Mouse (Mus musculus) MEL (cell line): ENCODE data around the gene Olfr391-ps. TPM values are rescaled to one million over a fixed set of nuclear protein-coding genes. Genes with fewer than 3 reads are reported as not detected.

Experiments
- DNase-seq: peaks from one replicate; pipeline ENCODE4 v3.0.0; 2011; ENCODE audit warnings: low read depth, low spot score
- H3K27ac ChIP-seq: 2 replicates; pipeline ENCODE4 v1.5.1; 2012; ENCODE audit warnings: low read depth, mild to moderate bottlenecking, control low read depth, low read length, moderate library complexity; ENCODE audit not compliant: control insufficient read depth
- H3K27me3 ChIP-seq, 2 experiments: fragments of 150-350 bp in 1 of 2; sonication (generic) in 1 of 2; 2 replicates each; pipeline ENCODE4 v1.6.1; 2012; ENCODE audit warnings: low read length in 2 of 2, mild to moderate bottlenecking in 2 of 2, improper control_type of control experiment in 1 of 2, moderate library complexity in 1 of 2; ENCODE audit not compliant: insufficient read depth in 2 of 2, control insufficient read depth in 1 of 2
- H3K36me3 ChIP-seq, 2 experiments: 2 replicates each; pipeline ENCODE4 v1.6.1; 2012 to 2014; ENCODE audit warnings: low read length in 2 of 2, improper control_type of control experiment in 1 of 2, inconsistent platforms in 1 of 2, mild to moderate bottlenecking in 1 of 2; ENCODE audit not compliant: insufficient read depth in 2 of 2, control insufficient read depth in 1 of 2
- H3K4me1 ChIP-seq, 2 experiments: fragments of 150-350 bp in 1 of 2; sonication (generic) in 1 of 2; 2 replicates each; pipeline ENCODE4 v1.6.1; 2012; ENCODE audit warnings: low read length in 2 of 2, improper control_type of control experiment in 1 of 2, mild to moderate bottlenecking in 1 of 2; ENCODE audit not compliant: insufficient read depth in 2 of 2, control insufficient read depth in 1 of 2
- H3K4me3 ChIP-seq, 2 experiments: fragments of 150-350 bp in 1 of 2; sonication (generic) in 1 of 2; 2 replicates each; pipeline ENCODE4 v1.5.1; 2012; ENCODE audit warnings: low read depth in 2 of 2, low read length in 2 of 2, mild to moderate bottlenecking in 2 of 2, moderate library complexity in 2 of 2, control low read depth in 1 of 2, improper control_type of control experiment in 1 of 2; ENCODE audit not compliant: control insufficient read depth in 1 of 2, insufficient read depth in 1 of 2
- H3K79me2 ChIP-seq: 2 replicates; pipeline ENCODE4 v1.6.1; 2012; ENCODE audit warnings: mild to moderate bottlenecking, low read length, moderate library complexity; ENCODE audit not compliant: control insufficient read depth, poor library complexity, insufficient read depth
- H3K9ac ChIP-seq: 2 replicates; pipeline ENCODE4 v1.6.1; 2012; ENCODE audit warnings: low read depth, mild to moderate bottlenecking, control low read depth, low read length, moderate library complexity; ENCODE audit not compliant: control insufficient read depth, poor library complexity, severe bottlenecking
- H3K9me3 ChIP-seq: fragments of 150-350 bp; sonication (generic); replicated peaks from 2 replicates; pipeline ENCODE4 v1.6.1; 2012; ENCODE audit warnings: mild to moderate bottlenecking, low read length, improper control_type of control experiment, moderate library complexity; ENCODE audit not compliant: insufficient read depth
- ELF1 ChIP-seq: IDR thresholded peaks from 2 replicates; pipeline ENCODE4 v1.6.1; 2014; ENCODE audit warnings: low read depth, mild to moderate bottlenecking, inconsistent platforms, low read length, improper control_type of control experiment, moderate library complexity
- ETS1 ChIP-seq: IDR thresholded peaks from 2 replicates; pipeline ENCODE4 v1.6.1; 2012; ENCODE audit warnings: low read depth, mild to moderate bottlenecking, inconsistent platforms, low read length, improper control_type of control experiment, moderate library complexity
- GATA1 ChIP-seq: IDR thresholded peaks from 2 replicates; pipeline ENCODE4 v1.6.1; 2011; ENCODE audit warnings: low read depth, low read length, improper control_type of control experiment
- MYC ChIP-seq: IDR thresholded peaks from 2 replicates; pipeline ENCODE4 v1.6.1; 2011; ENCODE audit warnings: low read depth, mild to moderate bottlenecking, low read length, improper control_type of control experiment, moderate library complexity
- TBP ChIP-seq: IDR thresholded peaks from 2 replicates; pipeline ENCODE4 v1.8.0; 2011; ENCODE audit warnings: low read depth, low read length, improper control_type of control experiment
- USF2 ChIP-seq, 2 experiments: IDR thresholded peaks; 2 replicates each; pipeline ENCODE4 v1.6.1; 2011 to 2012; ENCODE audit warnings: improper control_type of control experiment in 2 of 2, low read length in 2 of 2, borderline replicate concordance in 1 of 2, inconsistent platforms in 1 of 2, low read depth in 1 of 2, mild to moderate bottlenecking in 1 of 2; ENCODE audit not compliant: insufficient read depth in 1 of 2
- polyA plus RNA-seq, 2 experiments: library from polyadenylated mRNA; stranded (reverse) in 1 of 2; unstranded in 1 of 2; fragments of >175 nt in 1 of 2; fragments of >200 nt in 1 of 2; gene quantifications; 2 replicates each; pipeline versions ENCODE4 v1.2.1 to v1.2.4; 2012; ENCODE audit warnings: low replicate concordance in 2 of 2, low read depth in 1 of 2; ENCODE audit not compliant: insufficient read length in 2 of 2, insufficient read depth in 1 of 2, missing spikeins in 1 of 2
- total RNA-seq: library from RNA; depleted of rRNA; stranded (reverse); fragments of 300-350 nt; gene quantifications from 2 replicates; pipeline ENCODE4 v1.2.3, GENCODE M21; 2012; rRNA removed

Gene Olfr391-ps
- total and polyA plus RNA-seq, 3 experiments = not detected

DNA sequence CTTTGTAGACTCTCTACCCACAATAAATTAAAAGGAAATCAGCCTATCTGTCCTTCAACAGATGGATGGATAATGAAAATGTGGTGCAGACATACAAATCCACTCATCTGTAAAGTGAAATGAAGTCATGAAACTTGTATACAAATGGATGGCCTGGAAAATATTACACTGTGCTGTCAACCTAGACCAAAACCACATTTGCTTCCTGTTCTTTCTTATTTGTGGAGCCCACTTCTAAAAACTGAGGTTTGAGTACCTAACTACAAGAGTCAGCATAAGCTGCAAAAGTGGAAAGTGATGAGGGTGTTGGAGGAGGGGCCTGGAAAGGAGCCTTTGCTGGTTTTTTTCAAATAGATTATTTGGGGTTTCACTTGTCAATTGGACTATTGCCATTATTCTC, 43.7 kb downstream of the Olfr391-ps start:
- H3K4me1 ChIP-seq = no peaks in the 10 kb centered on the region
- H3K79me2 ChIP-seq = no peaks in the 10 kb centered on the region
- H3K9me3 ChIP-seq = no peaks in the 10 kb centered on the region

More for the DNA sequence above, 43.7 kb downstream of the Olfr391-ps start:
- Histone ChIP-seq H3K36me3 (no peaks in the 10 kb centered on the region), H3K27ac (no peak overlapping the region), H3K27me3 (no peaks in the 10 kb centered on the region; a peak in 1 of 4 replicates), H3K4me3 (no peak overlapping the region), H3K9ac (no peak overlapping the region)
- no peak for TF ChIP-seq TBP
- no peak for TF ChIP-seq ELF1
- TF ChIP-seq GATA1 = no peak
- no peak for TF ChIP-seq USF2 (IDR thresholded peaks at IDR 0.05; ENCODE audit: borderline replicate concordance in 1 of 2, insufficient read depth in 1 of 2, low read depth in 1 of 2, low read length in 2 of 2)
- no peak for TF ChIP-seq ETS1
- no peak for TF ChIP-seq MYC
- no peak for DNase-seq

Other genes starting within 250 kb of the Olfr391-ps start
- gene Olfr385, start 210.0 kb downstream of the Olfr391-ps start, total RNA-seq = not detected in 2 replicates
- gene Olfr385, start 210.0 kb downstream of the Olfr391-ps start, polyA plus RNA-seq = not detected
- not detected in 2 replicates for gene Olfr384, start 204.5 kb downstream of the Olfr391-ps start, total RNA-seq
- gene Olfr384, start 204.5 kb downstream of the Olfr391-ps start, polyA plus RNA-seq = not detected
- gene Zfp735, start 114.3 kb downstream of the Olfr391-ps start, total RNA-seq = not detected in 2 replicates
- not detected for gene Zfp735, start 114.3 kb downstream of the Olfr391-ps start, polyA plus RNA-seq
- gene Olfr389, start 22.3 kb downstream of the Olfr391-ps start, total RNA-seq = not detected in 2 replicates
- not detected for gene Olfr389, start 22.3 kb downstream of the Olfr391-ps start, polyA plus RNA-seq
- not detected in 2 replicates for gene Olfr390, start 20.1 kb downstream of the Olfr391-ps start, total RNA-seq
- gene Olfr390, start 20.1 kb downstream of the Olfr391-ps start, polyA plus RNA-seq = not detected
- not detected in 2 replicates for gene Olfr392, start 14.0 kb upstream of the Olfr391-ps start, total RNA-seq
- gene Olfr392, start 14.0 kb upstream of the Olfr391-ps start, polyA plus RNA-seq = not detected
- not detected in 2 replicates for gene Olfr393, start 48.4 kb upstream of the Olfr391-ps start, total RNA-seq
- not detected for gene Olfr393, start 48.4 kb upstream of the Olfr391-ps start, polyA plus RNA-seq
- gene Olfr394, start 87.7 kb upstream of the Olfr391-ps start, total RNA-seq = not detected in 2 replicates
- gene Olfr394, start 87.7 kb upstream of the Olfr391-ps start, polyA plus RNA-seq = not detected
- not detected in 2 replicates for gene Olfr395, start 106.2 kb upstream of the Olfr391-ps start, total RNA-seq
- not detected for gene Olfr395, start 106.2 kb upstream of the Olfr391-ps start, polyA plus RNA-seq
- gene Olfr23, start 133.6 kb upstream of the Olfr391-ps start, total RNA-seq = not detected in 2 replicates
- not detected for gene Olfr23, start 133.6 kb upstream of the Olfr391-ps start, polyA plus RNA-seq
- gene Olfr397, start 157.8 kb upstream of the Olfr391-ps start, total RNA-seq = not detected in 2 replicates
- gene Olfr397, start 157.8 kb upstream of the Olfr391-ps start, polyA plus RNA-seq = not detected
- gene Olfr398, start 187.4 kb upstream of the Olfr391-ps start, total RNA-seq = not detected in 2 replicates
- not detected for gene Olfr398, start 187.4 kb upstream of the Olfr391-ps start, polyA plus RNA-seq